Mouse (Mus musculus) midbrain, embryonic 13.5 days (tissue): Measurements from ENCODE around the gene Chrne. TPM values are rescaled to one million over a fixed set of nuclear protein-coding genes. Genes with fewer than 3 reads are reported as not detected.

Source experiments
- ATAC-seq: fragments of 200-750 bp; cut with Nextera tagmentation; 2 replicates; pipeline ENCODE4 v1.8.0; 2017; ENCODE audit warnings: mild to moderate bottlenecking, moderate TSS enrichment, moderate library complexity
- H3K27ac ChIP-seq: fragments of 300-500 bp; sonication (generic); 2 replicates; pipeline ENCODE4 v1.5.1; 2015; ENCODE audit warnings: inconsistent platforms, mild to moderate bottlenecking, moderate library complexity
- H3K27me3 ChIP-seq: fragments of 300-500 bp; sonication (generic); 2 replicates; pipeline ENCODE4 v1.6.1; 2015; ENCODE audit warnings: mild to moderate bottlenecking, inconsistent platforms
- H3K36me3 ChIP-seq: fragments of 300-500 bp; sonication (generic); 2 replicates; pipeline ENCODE4 v1.6.1; 2015; ENCODE audit warnings: mild to moderate bottlenecking, inconsistent platforms
- H3K4me1 ChIP-seq: fragments of 300-500 bp; sonication (generic); replicated peaks from 2 replicates; pipeline ENCODE4 v1.6.1; 2015; ENCODE audit warnings: inconsistent platforms
- H3K4me2 ChIP-seq: fragments of 300-500 bp; sonication (generic); replicated peaks from 2 replicates; pipeline ENCODE4 v1.6.1; 2015; ENCODE audit warnings: moderate library complexity, mild to moderate bottlenecking, inconsistent platforms
- H3K4me3 ChIP-seq: fragments of 300-500 bp; sonication (generic); replicated peaks from 2 replicates; pipeline ENCODE4 v1.5.1; 2015; ENCODE audit warnings: mild to moderate bottlenecking, inconsistent platforms
- H3K9ac ChIP-seq: fragments of 300-500 bp; sonication (generic); replicated peaks from 2 replicates; pipeline ENCODE4 v1.6.1; 2015; ENCODE audit warnings: mild to moderate bottlenecking, inconsistent platforms
- H3K9me3 ChIP-seq: fragments of 300-500 bp; sonication (generic); 2 replicates; pipeline ENCODE4 v1.6.1; 2016; ENCODE audit warnings: mild to moderate bottlenecking, inconsistent platforms
- WGBS: fragments of 180-500 bp; shearing (Covaris S2); methylation state at CpG from one replicate; pipeline ENCODE4 v1.1.7; 2015; 5-methylcytosine and 5-hydroxymethylcytosine counted together
- polyA plus RNA-seq: library from polyadenylated mRNA; unstranded; fragments of >200 nt; fragmentation: Nextera tagmentation; extraction: Ambion mirVana; gene quantifications from 2 replicates; pipeline ENCODE4 v1.2.1, GENCODE M21; 2015

Chrne gene
- polyA plus RNA-seq, 1 experiment from 2014 or later: not detected

GRCm38 (mm10) chr11:70594253-70594989 is 24.6 kb downstream of the Chrne start:
- no peak overlapping the region for H3K9ac ChIP-seq
- 85% methylated on average over 15 of the region's 15 CpGs for WGBS
- H3K4me2 ChIP-seq: no peak overlapping the region
- no peak overlapping the region for H3K27ac ChIP-seq
- no peak for ATAC-seq
- H3K4me1 ChIP-seq: peaks cover 14% of the 10 kb centered on the region
- H3K4me3 ChIP-seq: no peak overlapping the region
- H3K27me3 ChIP-seq: no peaks in the 10 kb centered on the region
- H3K36me3 ChIP-seq: peaks cover 20% of the 10 kb centered on the region
- H3K9me3 ChIP-seq: no peaks in the 10 kb centered on the region

GRCm38 (mm10) chr11:70591733-70592132 is 27.3 kb downstream of the Chrne start:
- H3K9ac ChIP-seq: no peak overlapping the region
- H3K27me3 ChIP-seq: no peaks in the 10 kb centered on the region
- H3K4me1 ChIP-seq: peaks cover 11% of the 10 kb centered on the region
- no peaks in the 10 kb centered on the region for H3K36me3 ChIP-seq
- H3K4me3 ChIP-seq: no peak overlapping the region
- no peaks in the 10 kb centered on the region for H3K9me3 ChIP-seq
- WGBS: 93% methylated on average over 1 of the region's 1 CpGs
- no peak overlapping the region for H3K27ac ChIP-seq
- no peak for ATAC-seq
- no peak overlapping the region for H3K4me2 ChIP-seq

- Histone ChIP-seq H3K27ac (no peak overlapping the region), H3K9ac (no peak overlapping the region), H3K27me3 (no peaks in the 10 kb centered on the region), H3K9me3 (no peaks in the 10 kb centered on the region), H3K4me2 (no peak overlapping the region), H3K4me1 (peaks cover 28% of the 10 kb centered on the region), H3K36me3 (no peaks in the 10 kb centered on the region), H3K4me3 (no peak overlapping the region)
- ATAC-seq: no peak
- WGBS: 78% methylated on average over 5 of the region's 5 CpGs
These were observed 32.1 kb downstream of the Chrne start for GRCm38 (mm10) chr11:70586954-70587353.

- peaks cover 28% of the 10 kb centered on the region for H3K4me1 ChIP-seq
- no peaks in the 10 kb centered on the region for H3K9me3 ChIP-seq
- H3K27me3 ChIP-seq: no peaks in the 10 kb centered on the region
- 85% methylated on average over 3 of the region's 3 CpGs for WGBS
- no peak overlapping the region for H3K9ac ChIP-seq
- H3K4me3 ChIP-seq: no peak overlapping the region
- no peak overlapping the region for H3K27ac ChIP-seq
- H3K4me2 ChIP-seq: no peak overlapping the region
- H3K36me3 ChIP-seq: no peaks in the 10 kb centered on the region
- ATAC-seq: no peak
These were observed 32.8 kb downstream of the Chrne start for GRCm38 (mm10) chr11:70586261-70586660.

GRCm38 (mm10) chr11:70585457-70585856 is 33.6 kb downstream of the Chrne start:
- Histone ChIP-seq H3K4me2 (no peak overlapping the region), H3K36me3 (no peaks in the 10 kb centered on the region), H3K27ac (0 out of 2 replicates have a peak overlapping the region, but pooled peaks have one; percentile 41), H3K4me1 (peaks cover 31% of the 10 kb centered on the region), H3K9ac (0 out of 2 replicates have a peak overlapping the region, but pooled peaks have one; percentile 17), H3K27me3 (no peaks in the 10 kb centered on the region), H3K4me3 (no peak overlapping the region), H3K9me3 (no peaks in the 10 kb centered on the region)
- 52% methylated on average over 7 of the region's 7 CpGs for WGBS
- no peak for ATAC-seq

GRCm38 (mm10) chr11:70583775-70584174 is 35.2 kb downstream of the Chrne start:
- Histone ChIP-seq H3K4me1 (peaks cover 38% of the 10 kb centered on the region), H3K27ac (no peak overlapping the region), H3K4me3 (no peak overlapping the region), H3K9me3 (no peaks in the 10 kb centered on the region), H3K4me2 (no peak overlapping the region), H3K9ac (no peak overlapping the region), H3K36me3 (no peaks in the 10 kb centered on the region), H3K27me3 (no peaks in the 10 kb centered on the region)
- WGBS: 94% methylated on average over 7 of the region's 7 CpGs
- no peak for ATAC-seq

- Histone ChIP-seq H3K36me3 (no peaks in the 10 kb centered on the region), H3K9ac (no peak overlapping the region), H3K9me3 (no peaks in the 10 kb centered on the region), H3K27ac (0 out of 2 replicates have a peak overlapping the region, but pooled peaks have one; percentile 17), H3K4me1 (peaks cover 44% of the 10 kb centered on the region), H3K4me3 (no peak overlapping the region), H3K27me3 (no peaks in the 10 kb centered on the region), H3K4me2 (no peak overlapping the region)
- 77% methylated on average over 6 of the region's 6 CpGs for WGBS
- ATAC-seq: no peak
These were observed 35.8 kb downstream of the Chrne start for GRCm38 (mm10) chr11:70583022-70583714.

GRCm38 (mm10) chr11:70582196-70582595 is 36.8 kb downstream of the Chrne start:
- no peaks in the 10 kb centered on the region for H3K27me3 ChIP-seq
- H3K4me3 ChIP-seq: no peak overlapping the region
- no peaks in the 10 kb centered on the region for H3K9me3 ChIP-seq
- no peaks in the 10 kb centered on the region for H3K36me3 ChIP-seq
- no peak overlapping the region for H3K27ac ChIP-seq
- WGBS: 79% methylated on average over 3 of the region's 3 CpGs
- H3K9ac ChIP-seq: no peak overlapping the region
- peaks cover 54% of the 10 kb centered on the region for H3K4me1 ChIP-seq
- ATAC-seq: no peak
- H3K4me2 ChIP-seq: no peak overlapping the region

GRCm38 (mm10) chr11:70580921-70581320 is 38.1 kb downstream of the Chrne start:
- no peak overlapping the region for H3K27ac ChIP-seq
- WGBS: 77% methylated on average over 3 of the region's 3 CpGs
- H3K27me3 ChIP-seq: no peaks in the 10 kb centered on the region
- no peak overlapping the region for H3K4me3 ChIP-seq
- H3K4me1 ChIP-seq: peaks cover 53% of the 10 kb centered on the region
- H3K36me3 ChIP-seq: no peaks in the 10 kb centered on the region
- ATAC-seq: no peak
- H3K4me2 ChIP-seq: no peak overlapping the region
- H3K9me3 ChIP-seq: no peaks in the 10 kb centered on the region
- H3K9ac ChIP-seq: no peak overlapping the region

GRCm38 (mm10) chr11:70580358-70580720 is 38.7 kb downstream of the Chrne start:
- no peak overlapping the region for H3K4me3 ChIP-seq
- 68% methylated on average over 5 of the region's 5 CpGs for WGBS
- H3K4me2 ChIP-seq: no peak overlapping the region
- 0 out of 2 replicates have a peak overlapping the region, but pooled peaks have one; percentile 12 for H3K27ac ChIP-seq
- no peaks in the 10 kb centered on the region for H3K9me3 ChIP-seq
- no peaks in the 10 kb centered on the region for H3K36me3 ChIP-seq
- peak overlapping the region; percentile 8; the same call in 1 of the 2 replicates for H3K9ac ChIP-seq
- H3K4me1 ChIP-seq: peaks cover 47% of the 10 kb centered on the region
- H3K27me3 ChIP-seq: no peaks in the 10 kb centered on the region
- no peak for ATAC-seq

GRCm38 (mm10) chr11:70579710-70580357 is 39.2 kb downstream of the Chrne start:
- H3K27ac ChIP-seq: no peak overlapping the region
- peak overlapping the region; percentile 8; the same call in 1 of the 2 replicates for H3K9ac ChIP-seq
- no peaks in the 10 kb centered on the region for H3K27me3 ChIP-seq
- ATAC-seq: no peak
- 82% methylated on average over 9 of the region's 9 CpGs for WGBS
- peaks cover 42% of the 10 kb centered on the region for H3K4me1 ChIP-seq
- no peaks in the 10 kb centered on the region for H3K36me3 ChIP-seq
- no peaks in the 10 kb centered on the region for H3K9me3 ChIP-seq
- H3K4me3 ChIP-seq: no peak overlapping the region
- H3K4me2 ChIP-seq: no peak overlapping the region

- Histone ChIP-seq H3K4me3 (no peak overlapping the region), H3K9ac (no peak overlapping the region), H3K9me3 (no peaks in the 10 kb centered on the region), H3K4me1 (peaks cover 38% of the 10 kb centered on the region), H3K27me3 (no peaks in the 10 kb centered on the region), H3K4me2 (no peak overlapping the region), H3K27ac (no peak overlapping the region), H3K36me3 (no peaks in the 10 kb centered on the region)
- ATAC-seq: no peak
- 90% methylated on average over 6 of the region's 6 CpGs for WGBS
These were observed 40.1 kb downstream of the Chrne start for GRCm38 (mm10) chr11:70578962-70579361.
